Mouse (Mus musculus) myocyte (in vitro differentiated cells): Measurements from ENCODE around the gene Cldn10.

ENCODE experiments used
- CEBPB ChIP-seq: IDR thresholded peaks from 2 replicates; pipeline ENCODE4 v1.6.1; 2011; ENCODE audit warnings: mild to moderate bottlenecking, moderate library complexity; ENCODE audit not compliant: poor library complexity, insufficient read depth, severe bottlenecking
- E2F4 ChIP-seq: IDR thresholded peaks from one replicate; pipeline ENCODE4 v1.6.1; 2011; ENCODE audit warnings: mild to moderate bottlenecking, control low read depth, moderate library complexity; ENCODE audit not compliant: insufficient read depth
- MAX ChIP-seq: IDR thresholded peaks from one replicate; pipeline ENCODE4 v1.6.1; 2011; ENCODE audit warnings: low read depth, mild to moderate bottlenecking, control low read depth
- MYOD1 ChIP-seq, 3 experiments: IDR thresholded peaks; one replicate each; pipeline ENCODE4 v1.6.1; 2011; ENCODE audit warnings: control low read depth in 2 of 3, low read depth in 2 of 3, mild to moderate bottlenecking in 2 of 3, moderate library complexity in 1 of 3; ENCODE audit not compliant: insufficient read length in 2 of 3, control insufficient read depth in 1 of 3
- POLR2A ChIP-seq: IDR thresholded peaks from one replicate; pipeline ENCODE4 v1.6.1; 2011; ENCODE audit warnings: low read depth, mild to moderate bottlenecking, control low read depth, moderate library complexity; ENCODE audit not compliant: insufficient read length
- TCF3 ChIP-seq: IDR thresholded peaks from one replicate; pipeline ENCODE4 v1.6.1; 2011; ENCODE audit warnings: low read depth, control low read depth; ENCODE audit not compliant: insufficient read length
- USF1 ChIP-seq: IDR thresholded peaks from one replicate; pipeline ENCODE4 v1.6.1; 2011; ENCODE audit warnings: low read depth, mild to moderate bottlenecking, control low read depth, moderate library complexity

DNA sequence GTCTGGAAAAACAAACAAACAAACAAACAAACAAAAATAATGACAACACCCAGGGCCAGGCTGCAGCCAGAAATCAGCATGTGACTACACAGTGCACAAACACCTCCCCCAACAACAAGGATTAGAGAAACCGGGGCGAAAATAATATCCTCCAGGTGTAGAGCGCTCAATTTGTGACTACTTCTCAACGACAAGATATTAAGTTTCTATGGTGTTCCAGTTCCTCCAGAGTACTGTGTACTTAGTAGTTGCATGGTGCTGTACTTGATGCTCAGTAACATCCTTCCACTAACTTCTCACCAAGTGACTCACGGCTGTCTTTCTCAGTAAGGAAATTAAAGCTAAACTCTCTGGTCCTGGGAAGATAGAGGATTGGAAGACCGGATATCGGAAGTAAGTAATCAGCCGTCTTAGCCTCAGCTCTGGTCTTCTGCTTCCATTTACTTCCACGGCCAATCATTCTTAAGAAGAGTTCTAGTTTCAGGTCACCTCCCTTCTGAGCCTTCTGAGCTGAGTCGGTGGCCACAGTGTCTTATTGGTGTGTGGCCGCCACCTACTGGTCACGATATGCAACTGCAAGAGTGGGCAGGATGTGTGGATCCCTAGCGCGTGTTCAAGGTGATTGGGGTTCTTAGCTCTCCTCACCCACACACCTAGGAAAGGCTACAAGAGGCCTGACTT is 19.9 kb upstream of the Cldn10 start:
- no peak for TF ChIP-seq POLR2A
- TF ChIP-seq TCF3 = no peak
- TF ChIP-seq E2F4 = no peak
- TF ChIP-seq MAX = no peak
- no peak for TF ChIP-seq CEBPB
- TF ChIP-seq MYOD1 (IDR thresholded peaks at IDR 0.05; ENCODE audit: control insufficient read depth in 1 of 3, insufficient read length in 2 of 3, low read depth in 2 of 3) = no peak
- TF ChIP-seq USF1 = no peak
